8 mouse cellular contexts compared by ENCODE assay signal in genomic region chr7:16399098-16399819, GRCm38 (mm10). TPM values are rescaled to one million over a fixed set of nuclear protein-coding genes. Genes with fewer than 3 reads are reported as not detected.
DNase-seq lines count a peak whose midpoint lies in the region; ATAC-seq and TF ChIP-seq lines count a peak whose summit lies in the region.

No protein-coding gene starts in this region.

- H3K27ac ChIP-seq in ES-E14 (ENCODE audit: insufficient read depth, low read depth, low read length, poor library complexity, severe bottlenecking): peak overlapping the region; percentile 100
- H3K27ac ChIP-seq in forebrain, embryonic 16.5 days (ENCODE audit: low read length): peak overlapping the region; percentile 100
- H3K27ac ChIP-seq in layer of hippocampus, adult 2 months: peak overlapping the region; percentile 100
- peak overlapping the region; percentile 100 for H3K27ac ChIP-seq in lung, embryonic 15.5 days
- H3K27ac ChIP-seq in olfactory bulb, adult 2 months (ENCODE audit: insufficient read depth, low read depth, low read length): peak overlapping the region; percentile 94

- no peaks in the 10 kb centered on the region for H3K9me3 ChIP-seq in ES-E14 (ENCODE audit: control insufficient read depth, insufficient read depth, low read depth, low read length)
- H3K9me3 ChIP-seq in forebrain, embryonic 16.5 days (ENCODE audit: control insufficient read depth, low read length): no peaks in the 10 kb centered on the region
- no peaks in the 10 kb centered on the region for H3K9me3 ChIP-seq in lung, embryonic 15.5 days

- peak; percentile 88 for DNase-seq in ES-E14 (ENCODE audit: low read depth, low spot score)
- peak; percentile 93 to 94 for DNase-seq in cerebellum, adult 18-20 months
- peak; percentile 89 to 96 for DNase-seq in heart, postnatal 36 days
- DNase-seq in layer of hippocampus, adult 2 months (ENCODE audit: low spot score in 2 of 2): peak; percentile 86 to 91
- peak; percentile 80 to 90 for DNase-seq in thymus, adult 18-20 months

- peak overlapping the region; percentile 100 for H3K9ac ChIP-seq in ES-E14 (ENCODE audit: insufficient read depth, low read depth, low read length, poor library complexity, severe bottlenecking)
- peak overlapping the region; percentile 100 for H3K9ac ChIP-seq in forebrain, embryonic 16.5 days (replicated peaks; ENCODE audit: low read depth, low read length)
- H3K9ac ChIP-seq in lung, embryonic 15.5 days: peak overlapping the region; percentile 100

- peak overlapping the region; percentile 97 to 99 for H3K4me3 ChIP-seq in ES-E14 (ENCODE audit: insufficient read depth in 1 of 2, low read depth in 1 of 2, low read length in 2 of 2, poor library complexity in 1 of 2, severe bottlenecking in 1 of 2)
- peak overlapping the region; percentile 95 for H3K4me3 ChIP-seq in forebrain, embryonic 16.5 days (replicated peaks; ENCODE audit: low read length)
- peak overlapping the region; percentile 92 for H3K4me3 ChIP-seq in layer of hippocampus, adult 2 months
- H3K4me3 ChIP-seq in lung, embryonic 15.5 days: peak overlapping the region; percentile 87
- H3K4me3 ChIP-seq in olfactory bulb, adult 2 months (ENCODE audit: insufficient read depth, low read depth, low read length): peak overlapping the region; percentile 96

- ATAC-seq in forebrain, embryonic 16.5 days: peak; percentile 68
- ATAC-seq in lung, embryonic 15.5 days (ENCODE audit: borderline replicate concordance, extremely low read depth, low FRiP score, low TSS enrichment): peak; percentile 82

- H3K36me3 ChIP-seq in ES-E14 (ENCODE audit: control insufficient read depth, insufficient read depth, low read length, poor library complexity, severe bottlenecking): peaks cover 2% of the 10 kb centered on the region; the same call in 1 of the 2 replicates
- no peaks in the 10 kb centered on the region for H3K36me3 ChIP-seq in forebrain, embryonic 16.5 days (ENCODE audit: control insufficient read depth, insufficient read depth)
- no peaks in the 10 kb centered on the region for H3K36me3 ChIP-seq in lung, embryonic 15.5 days

- in situ Hi-C loops in ES-E14 (cut with MboI; ENCODE audit: low sequenced_read_pairs in 2 of 2, unreplicated experiment in 2 of 2): no loop called here

- no peak for TF ChIP-seq CTCF in layer of hippocampus, adult 2 months (conservative IDR thresholded peaks at IDR 0.05)
- no peak for TF ChIP-seq CTCF in olfactory bulb, adult 2 months (IDR thresholded peaks at IDR 0.05; ENCODE audit: insufficient read depth, low read depth, low read length)

- peaks cover 7 to 8% of the 10 kb centered on the region in 2 experiments; a peak in 3 of 4 replicates for H3K4me1 ChIP-seq in ES-E14 (ENCODE audit: control insufficient read depth in 2 of 2, insufficient read depth in 2 of 2, low read length in 2 of 2, poor library complexity in 1 of 2)
- H3K4me1 ChIP-seq in forebrain, embryonic 16.5 days (replicated peaks; ENCODE audit: control insufficient read depth, insufficient read depth, low read length): peaks cover 13% of the 10 kb centered on the region
- peaks cover 17% of the 10 kb centered on the region for H3K4me1 ChIP-seq in lung, embryonic 15.5 days
- peaks cover 12% of the 10 kb centered on the region for H3K4me1 ChIP-seq in olfactory bulb, adult 2 months (ENCODE audit: control insufficient read depth, insufficient read depth, low read length)

- intact Hi-C loops in heart, postnatal 36 days (cut with DNase I): loop anchor here (5.0 kb wide), 1 partner anchor 218 kb away; no protein-coding TSS in a partner anchor

- 1% methylated on average over 31 of the region's 31 CpGs for WGBS in forebrain, embryonic 16.5 days
- under 1% methylated on average over 31 of the region's 31 CpGs for WGBS in lung, embryonic 15.5 days
- WGBS in olfactory bulb, adult 2 months: under 1% methylated on average over 31 of the region's 31 CpGs

- TF ChIP-seq POLR2A in olfactory bulb, adult 2 months (IDR thresholded peaks at IDR 0.05; ENCODE audit: insufficient read depth, low read depth, low read length): peak; percentile 67

- peak overlapping the region; percentile 76 for H3K4me2 ChIP-seq in forebrain, embryonic 16.5 days (ENCODE audit: low read length)
- peak overlapping the region; percentile 82 for H3K4me2 ChIP-seq in lung, embryonic 15.5 days

- no peaks in the 10 kb centered on the region for H3K27me3 ChIP-seq in forebrain, embryonic 16.5 days (replicated peaks; ENCODE audit: control insufficient read depth, insufficient read depth, low read length)
- H3K27me3 ChIP-seq in lung, embryonic 15.5 days: no peaks in the 10 kb centered on the region

TF ChIP-seq in ES-E14, 5 proteins besides CTCF, POLR2A, EP300 and RAD21:
- no peak for TF ChIP-seq ZNF384 (IDR thresholded peaks at IDR 0.05; ENCODE audit: low read depth, low read length)
- no peak for TF ChIP-seq CHD2 (IDR thresholded peaks at IDR 0.05; ENCODE audit: low read depth, low read length)
- TF ChIP-seq MAFK (IDR thresholded peaks at IDR 0.05; ENCODE audit: insufficient read depth, low read depth, low read length): no peak
- no peak for TF ChIP-seq HCFC1 (IDR thresholded peaks at IDR 0.05; ENCODE audit: borderline replicate concordance, insufficient read depth, low read length)
- no peak for TF ChIP-seq ZC3H11A (IDR thresholded peaks at IDR 0.05; ENCODE audit: borderline replicate concordance, low read depth, low read length)

RNA-seq across cellular contexts. Expression of gene Zc3h4, which starts 1.5 kb away (rescaled TPM):
- total RNA-seq in ES-E14 (2012; rRNA removed): 43.7 and 43.9 TPM in 2 replicates
- polyA plus RNA-seq in forebrain, embryonic 16.5 days (2015; fragmentation: Nextera tagmentation; extraction: Ambion mirVana): 18.6 and 19.3 TPM in 2 replicates
- 10 to 100 TPM; 28.9 to 37.8 TPM for total RNA-seq in heart, postnatal 36 days (2021)
- total RNA-seq in layer of hippocampus, adult 2 months (2021): 10 to 100 TPM; 62.4 to 64.4 TPM
- polyA plus RNA-seq in lung, embryonic 15.5 days (2015; fragmentation: Nextera tagmentation; extraction: Ambion mirVana): 18.0 and 18.4 TPM in 2 replicates
- 372 TPM in 1 of 2 replicates, not detected in the other for polyA plus RNA-seq in olfactory bulb, adult 2 months (2012; ENCODE audit: insufficient read depth, insufficient read length, low replicate concordance, missing spikeins)

RNA-seq across cellular contexts. Expression of gene Sae1, which starts 11.7 kb away (rescaled TPM):
- 163 and 213 TPM in 2 replicates for total RNA-seq in ES-E14 (2012; rRNA removed)
- 297 and 304 TPM in 2 replicates for polyA plus RNA-seq in forebrain, embryonic 16.5 days (2015; fragmentation: Nextera tagmentation; extraction: Ambion mirVana)
- total RNA-seq in heart, postnatal 36 days (2021): 10 to 100 TPM; 33.6 to 35.7 TPM
- 10 to 100 TPM; 89.8 to 90.7 TPM for total RNA-seq in layer of hippocampus, adult 2 months (2021)
- polyA plus RNA-seq in lung, embryonic 15.5 days (2015; fragmentation: Nextera tagmentation; extraction: Ambion mirVana): 340 and 341 TPM in 2 replicates
- not detected in 2 replicates for polyA plus RNA-seq in olfactory bulb, adult 2 months (2012; ENCODE audit: insufficient read depth, insufficient read length, low replicate concordance, missing spikeins)

RNA-seq across cellular contexts. Expression of gene Tmem160, which starts 53.3 kb away (rescaled TPM):
- total RNA-seq in ES-E14 (2012; rRNA removed): 82.7 and 117 TPM in 2 replicates
- 65.1 and 66.7 TPM in 2 replicates for polyA plus RNA-seq in forebrain, embryonic 16.5 days (2015; fragmentation: Nextera tagmentation; extraction: Ambion mirVana)
- total RNA-seq in heart, postnatal 36 days (2021): 10 to 100 TPM; 79.4 to 89.8 TPM
- total RNA-seq in layer of hippocampus, adult 2 months (2021): 10 to 100 TPM; 59.4 to 72.5 TPM
- polyA plus RNA-seq in lung, embryonic 15.5 days (2015; fragmentation: Nextera tagmentation; extraction: Ambion mirVana): 43.2 and 48.5 TPM in 2 replicates
- not detected in 2 replicates for polyA plus RNA-seq in olfactory bulb, adult 2 months (2012; ENCODE audit: insufficient read depth, insufficient read length, low replicate concordance, missing spikeins)

Comparison
In these comparisons a context has a peak if more than half of its experiments do, and no peak if none do; other contexts are left out.
1. Peak in every context shown above with its lines: DNase-seq, ATAC-seq, H3K4me3 ChIP-seq and H3K27ac ChIP-seq.